Comparison of ENCODE assay signal across 5 mouse cellular contexts in genomic region chr12:20292368-20292767, GRCm38 (mm10).
DNase-seq lines count a peak whose midpoint lies in the region; TF ChIP-seq lines count a peak whose summit lies in the region.
"Not testable (repeated sequence)": the region's sequence is repeated elsewhere in the genome, so short reads cannot be mapped to it uniquely, and the experiment has no call there.

No protein-coding gene starts in this region.

- peak; percentile 62 for TF ChIP-seq CTCF in E14TG2a.4 (conservative IDR thresholded peaks at IDR 0.05; ENCODE audit: low read length)

- H3K9me3 ChIP-seq in E14TG2a.4 (ENCODE audit: low read length), result peaks cover 62% of the 10 kb centered on the region
- not testable (repeated sequence) for H3K9me3 ChIP-seq in ES-E14 (ENCODE audit: control insufficient read depth, insufficient read depth, low read depth, low read length)

- not testable (repeated sequence) for H3K9ac ChIP-seq in ES-E14 (ENCODE audit: insufficient read depth, low read depth, low read length, poor library complexity, severe bottlenecking)

- not testable (repeated sequence) for H3K27me3 ChIP-seq in E14TG2a.4 (ENCODE audit: insufficient read depth, low read length)

- in situ Hi-C loops in ES-E14 (cut with MboI; ENCODE audit: low sequenced_read_pairs in 2 of 2, unreplicated experiment in 2 of 2), result not testable (repeated sequence)

- not testable (repeated sequence) for H3K27ac ChIP-seq in ES-E14 (ENCODE audit: insufficient read depth, low read depth, low read length, poor library complexity, severe bottlenecking)

- not testable (repeated sequence) for H3K36me3 ChIP-seq in E14TG2a.4 (ENCODE audit: insufficient read depth, low read length); ES-E14 (ENCODE audit: control insufficient read depth, insufficient read depth, low read length, poor library complexity, severe bottlenecking)

- not testable (repeated sequence) for H3K4me3 ChIP-seq in E14TG2a.4 (replicated peaks; ENCODE audit: low read length); ES-E14 (ENCODE audit: insufficient read depth in 1 of 2, low read depth in 1 of 2, low read length in 2 of 2, poor library complexity in 1 of 2, severe bottlenecking in 1 of 2)

- DNase-seq in ES-E14 (ENCODE audit: low read depth, low spot score) (peak; percentile 82), NIH3T3 (ENCODE audit: low read depth) (peak; percentile 66), ZHBTc4 (ENCODE audit: low read depth, low spot score) (peak; percentile 90)
- DNase-seq in kidney, adult 9 months, result peak; percentile 0

- not testable (repeated sequence) for H3K4me1 ChIP-seq in E14TG2a.4 (replicated peaks; ENCODE audit: low read depth, low read length); ES-E14 (ENCODE audit: control insufficient read depth in 2 of 2, insufficient read depth in 2 of 2, low read length in 2 of 2, poor library complexity in 1 of 2)

TF ChIP-seq in ES-E14, 5 proteins besides CTCF, POLR2A, EP300 and RAD21:
- TF ChIP-seq ZNF384 (IDR thresholded peaks at IDR 0.05; ENCODE audit: low read depth, low read length), result peak; percentile 84

Comparison
In these comparisons a context has a peak if more than half of its experiments do, and no peak if none do; other contexts are left out.
1. DNase-seq: peak in every context shown above with its lines; median percentile 90 in ZHBTc4; 82 in ES-E14; 66 in NIH3T3; 0 in kidney, adult 9 months.